Mouse (Mus musculus) erythroblast, embryonic 14.5 days (primary cell): ENCODE measurements around the gene Dhh.

Source experiments
- GATA1 ChIP-seq: IDR thresholded peaks from 2 replicates; pipeline ENCODE4 v1.6.1; 2012; ENCODE audit warnings: low read length, inconsistent platforms, mixed read lengths
- TAL1 ChIP-seq: IDR thresholded peaks from 3 replicates; pipeline ENCODE4 v1.6.1; 2012; ENCODE audit warnings: low read length, inconsistent platforms, mixed read lengths

- TF ChIP-seq TAL1: no peak
- no peak for TF ChIP-seq GATA1
Observed at GRCm38 (mm10) chr15:98867321-98867720, 31.0 kb downstream of the Dhh start.
